Mouse (Mus musculus) stomach, embryonic 15.5 days (tissue): ENCODE results near the gene Pxdc1. TPM values are rescaled to one million over a fixed set of nuclear protein-coding genes. Genes with fewer than 3 reads are reported as not detected.
A peak's percentile ranks its signal among the peaks of the same experiment; 100 is the strongest.

Experiments
- ATAC-seq: fragments of 200-750 bp; cut with Nextera tagmentation; 2 replicates; pipeline ENCODE4 v1.8.0; 2017; ENCODE audit warnings: low read depth, moderate number of reproducible peaks, moderate TSS enrichment; ENCODE audit not compliant: insufficient read depth, low FRiP score
- H3K27ac ChIP-seq: fragments of 300-500 bp; sonication (generic); 2 replicates; pipeline ENCODE4 v1.5.1; 2015; ENCODE audit warnings: mild to moderate bottlenecking, inconsistent platforms
- H3K27me3 ChIP-seq: fragments of 300-500 bp; sonication (generic); replicated peaks from 2 replicates; pipeline ENCODE4 v1.6.1; 2015; ENCODE audit warnings: inconsistent platforms
- H3K36me3 ChIP-seq: fragments of 300-500 bp; sonication (generic); 2 replicates; pipeline ENCODE4 v1.6.1; 2015; ENCODE audit warnings: inconsistent platforms
- H3K4me1 ChIP-seq: fragments of 300-500 bp; sonication (generic); 2 replicates; pipeline ENCODE4 v1.6.1; 2015; ENCODE audit warnings: inconsistent platforms
- H3K4me2 ChIP-seq: fragments of 300-500 bp; sonication (generic); 2 replicates; pipeline ENCODE4 v1.6.1; 2015; ENCODE audit warnings: mild to moderate bottlenecking, inconsistent platforms
- H3K4me3 ChIP-seq: fragments of 300-500 bp; sonication (generic); replicated peaks from 2 replicates; pipeline ENCODE4 v1.5.1; 2015; ENCODE audit warnings: inconsistent platforms
- H3K9ac ChIP-seq: fragments of 300-500 bp; sonication (generic); 2 replicates; pipeline ENCODE4 v1.6.1; 2015; ENCODE audit warnings: inconsistent platforms
- H3K9me3 ChIP-seq: fragments of 300-500 bp; sonication (generic); 2 replicates; pipeline ENCODE4 v1.6.1; 2016; ENCODE audit warnings: inconsistent platforms
- WGBS: fragments of 180-500 bp; shearing (Covaris S2); methylation state at CpG from one replicate; pipeline ENCODE4 v1.1.7; 2015; 5-methylcytosine and 5-hydroxymethylcytosine counted together
- polyA plus RNA-seq: library from polyadenylated mRNA; unstranded; fragments of >200 nt; fragmentation: Nextera tagmentation; extraction: Ambion mirVana; gene quantifications from 2 replicates; pipeline ENCODE4 v1.2.1, GENCODE M21; 2015

Pxdc1 gene
- polyA plus RNA-seq, 1 experiment from 2014 or later: 10.7 TPM

DNA sequence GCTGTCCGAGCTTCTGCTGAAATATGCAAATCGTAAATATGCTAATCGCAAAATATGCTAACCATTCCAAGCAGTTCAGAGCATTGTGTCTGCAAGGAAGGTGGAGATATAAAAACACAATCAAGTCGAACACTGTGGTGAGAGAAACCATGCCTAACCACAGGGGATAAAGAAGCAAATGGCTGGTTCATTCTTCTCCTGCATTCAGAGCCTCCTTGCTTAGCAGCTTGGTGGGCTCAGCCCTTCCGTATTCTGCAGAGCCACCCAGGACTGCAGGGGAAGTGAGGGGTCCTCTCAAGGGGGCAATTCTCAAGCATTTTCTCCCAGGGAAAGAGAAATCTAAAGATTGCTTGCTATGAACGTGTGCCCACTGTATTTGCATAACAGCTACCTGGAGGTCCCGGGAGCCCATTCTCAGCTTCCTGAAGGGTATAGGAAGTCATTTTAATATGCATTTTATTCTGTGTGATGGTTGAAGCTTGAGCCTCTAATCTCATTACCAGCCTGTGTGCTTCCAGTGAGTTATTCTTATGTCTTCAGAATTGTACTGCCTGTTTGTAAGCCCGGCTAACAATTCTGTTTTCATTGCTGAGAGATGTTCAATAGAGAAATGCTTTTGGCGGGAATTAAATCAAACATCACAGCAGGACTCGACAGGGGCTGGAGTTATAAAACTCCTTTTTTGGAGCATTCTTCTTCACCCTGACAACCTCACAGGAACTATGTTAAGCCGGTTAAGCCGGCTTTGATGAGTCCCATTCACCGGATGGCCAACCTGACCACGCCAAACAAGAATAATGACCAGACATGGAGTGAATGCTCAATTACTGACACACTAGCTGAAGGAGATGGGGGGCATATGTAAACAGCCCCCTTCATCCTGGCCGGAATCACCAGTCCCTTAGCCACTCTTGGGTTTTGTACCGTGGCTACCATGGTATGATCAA, 16.9 kb upstream of the Pxdc1 start:
- no peaks in the 10 kb centered on the region for H3K27me3 ChIP-seq
- no peak overlapping the region for H3K4me3 ChIP-seq
- H3K27ac ChIP-seq: no peak overlapping the region
- H3K9ac ChIP-seq: no peak overlapping the region
- no peaks in the 10 kb centered on the region for H3K4me1 ChIP-seq
- no peak overlapping the region for H3K4me2 ChIP-seq
- WGBS: 61% methylated on average over 16 of the region's 16 CpGs
- no peaks in the 10 kb centered on the region for H3K9me3 ChIP-seq
- H3K36me3 ChIP-seq: no peaks in the 10 kb centered on the region
- no peak for ATAC-seq

- no peak for ATAC-seq
- no peaks in the 10 kb centered on the region for H3K4me1 ChIP-seq
- H3K27me3 ChIP-seq: no peaks in the 10 kb centered on the region
- H3K9ac ChIP-seq: no peak overlapping the region
- H3K27ac ChIP-seq: no peak overlapping the region
- 73% methylated on average over 8 of the region's 8 CpGs for WGBS
- H3K4me3 ChIP-seq: no peak overlapping the region
- H3K9me3 ChIP-seq: no peaks in the 10 kb centered on the region
- H3K36me3 ChIP-seq: no peaks in the 10 kb centered on the region
- no peak overlapping the region for H3K4me2 ChIP-seq
Observed at GRCm38 (mm10) chr13:34667197-34667596, 13.9 kb upstream of the Pxdc1 start.

- no peaks in the 10 kb centered on the region for H3K36me3 ChIP-seq
- no peaks in the 10 kb centered on the region for H3K27me3 ChIP-seq
- H3K4me3 ChIP-seq: no peak overlapping the region
- no peak overlapping the region for H3K27ac ChIP-seq
- H3K4me2 ChIP-seq: no peak overlapping the region
- ATAC-seq: no peak
- WGBS: 80% methylated on average over 4 of the region's 4 CpGs
- H3K4me1 ChIP-seq: no peaks in the 10 kb centered on the region
- H3K9ac ChIP-seq: no peak overlapping the region
- H3K9me3 ChIP-seq: no peaks in the 10 kb centered on the region
Observed at GRCm38 (mm10) chr13:34665074-34665473, 11.8 kb upstream of the Pxdc1 start.

- Histone ChIP-seq H3K4me3 (no peak overlapping the region), H3K9ac (no peak overlapping the region), H3K4me2 (no peak overlapping the region), H3K36me3 (no peaks in the 10 kb centered on the region), H3K27ac (no peak overlapping the region), H3K9me3 (no peaks in the 10 kb centered on the region), H3K27me3 (no peaks in the 10 kb centered on the region), H3K4me1 (no peaks in the 10 kb centered on the region)
- ATAC-seq: no peak
- 70% methylated on average over 6 of the region's 6 CpGs for WGBS
Observed at GRCm38 (mm10) chr13:34663762-34664161, 10.5 kb upstream of the Pxdc1 start.

GRCm38 (mm10) chr13:34659507-34659906, 6.2 kb upstream of the Pxdc1 start:
- ATAC-seq: peak; percentile 39; the same call in 1 of the 2 replicates
- no peak overlapping the region for H3K4me2 ChIP-seq
- no peaks in the 10 kb centered on the region for H3K9me3 ChIP-seq
- H3K27me3 ChIP-seq: no peaks in the 10 kb centered on the region
- H3K4me3 ChIP-seq: no peak overlapping the region
- no peak overlapping the region for H3K27ac ChIP-seq
- H3K36me3 ChIP-seq: no peaks in the 10 kb centered on the region
- H3K9ac ChIP-seq: no peak overlapping the region
- WGBS: 43% methylated on average over 4 of the region's 4 CpGs
- no peaks in the 10 kb centered on the region for H3K4me1 ChIP-seq

- Histone ChIP-seq H3K4me2 (no peak overlapping the region), H3K9ac (no peak overlapping the region), H3K9me3 (no peaks in the 10 kb centered on the region), H3K27ac (no peak overlapping the region), H3K27me3 (peaks cover 4% of the 10 kb centered on the region; the same call in 1 of the 2 replicates), H3K4me1 (peaks cover 12% of the 10 kb centered on the region; the same call in 1 of the 2 replicates), H3K4me3 (no peak overlapping the region), H3K36me3 (no peaks in the 10 kb centered on the region)
- ATAC-seq: no peak
- WGBS: 74% methylated on average over 5 of the region's 5 CpGs
Observed at GRCm38 (mm10) chr13:34656351-34656750, 3.1 kb upstream of the Pxdc1 start.

- Histone ChIP-seq H3K4me2 (peak overlapping the region; percentile 91), H3K27ac (peak overlapping the region; percentile 79), H3K4me1 (peaks cover 15% of the 10 kb centered on the region; the same call in 1 of the 2 replicates), H3K36me3 (no peaks in the 10 kb centered on the region), H3K9me3 (no peaks in the 10 kb centered on the region), H3K27me3 (peaks cover 4% of the 10 kb centered on the region; the same call in 1 of the 2 replicates), H3K9ac (peak overlapping the region; percentile 50), H3K4me3 (peak overlapping the region; percentile 63)
- peak; percentile 84 for ATAC-seq
- WGBS: under 1% methylated on average over 104 of the region's 105 CpGs
Observed at GRCm38 (mm10) chr13:34652353-34653241, 689 bp downstream of the Pxdc1 start.

GRCm38 (mm10) chr13:34652016-34652352, 1.3 kb downstream of the Pxdc1 start:
- H3K36me3 ChIP-seq: no peaks in the 10 kb centered on the region
- under 1% methylated on average over 35 of the region's 35 CpGs for WGBS
- ATAC-seq: no peak
- no peaks in the 10 kb centered on the region for H3K9me3 ChIP-seq
- peak overlapping the region; percentile 79 for H3K27ac ChIP-seq
- peak overlapping the region; percentile 63 for H3K4me3 ChIP-seq
- H3K4me1 ChIP-seq: peaks cover 15% of the 10 kb centered on the region; the same call in 1 of the 2 replicates
- H3K4me2 ChIP-seq: peak overlapping the region; percentile 91
- peaks cover 4% of the 10 kb centered on the region; the same call in 1 of the 2 replicates for H3K27me3 ChIP-seq
- H3K9ac ChIP-seq: peak overlapping the region; percentile 50

- WGBS: 8% methylated on average over 24 of the region's 24 CpGs
- ATAC-seq: no peak
- H3K4me1 ChIP-seq: peaks cover 15% of the 10 kb centered on the region; the same call in 1 of the 2 replicates
Observed at GRCm38 (mm10) chr13:34651474-34651991, 1.8 kb downstream of the Pxdc1 start.

GRCm38 (mm10) chr13:34650953-34651352, 2.3 kb downstream of the Pxdc1 start:
- Histone ChIP-seq H3K4me1 (peaks cover 15% of the 10 kb centered on the region; the same call in 1 of the 2 replicates), H3K4me3 (peak overlapping the region; percentile 63), H3K9me3 (no peaks in the 10 kb centered on the region), H3K9ac (0 out of 2 replicates have a peak overlapping the region, but pooled peaks have one; percentile 50), H3K27ac (no peak overlapping the region), H3K27me3 (peaks cover 4% of the 10 kb centered on the region; the same call in 1 of the 2 replicates), H3K4me2 (peak overlapping the region; percentile 91), H3K36me3 (no peaks in the 10 kb centered on the region)
- WGBS: 37% methylated on average over 10 of the region's 10 CpGs
- no peak for ATAC-seq

More at GRCm38 (mm10) chr13:34651474-34651991, 1.8 kb downstream of the Pxdc1 start:
- Histone ChIP-seq H3K4me3 (peak overlapping the region; percentile 63), H3K27me3 (peaks cover 4% of the 10 kb centered on the region; the same call in 1 of the 2 replicates), H3K9me3 (no peaks in the 10 kb centered on the region), H3K36me3 (no peaks in the 10 kb centered on the region), H3K9ac (peak overlapping the region; percentile 50), H3K27ac (no peak overlapping the region), H3K4me2 (peak overlapping the region; percentile 91)

- peaks cover 15% of the 10 kb centered on the region; the same call in 1 of the 2 replicates for H3K4me1 ChIP-seq
- 62% methylated on average over 6 of the region's 6 CpGs for WGBS
- H3K9me3 ChIP-seq: no peaks in the 10 kb centered on the region
- H3K27me3 ChIP-seq: peaks cover 4% of the 10 kb centered on the region; the same call in 1 of the 2 replicates
- ATAC-seq: no peak
- H3K4me3 ChIP-seq: peak overlapping the region; percentile 11
- no peaks in the 10 kb centered on the region for H3K36me3 ChIP-seq
- H3K27ac ChIP-seq: no peak overlapping the region
- peak overlapping the region; percentile 91 for H3K4me2 ChIP-seq
- no peak overlapping the region for H3K9ac ChIP-seq
Observed at GRCm38 (mm10) chr13:34650371-34650770, 2.9 kb downstream of the Pxdc1 start.
